Mouse (Mus musculus) thymus, adult 2 months (tissue): Measurements from ENCODE around the gene Spats2l.

Experiments used
- CTCF ChIP-seq: fragments of 200-500 bp; IDR thresholded peaks from 2 replicates; pipeline ENCODE4 v1.5.1; 2012; ENCODE audit warnings: mild to moderate bottlenecking, control low read depth, low read length, moderate library complexity, borderline replicate concordance; ENCODE audit not compliant: control insufficient read depth, poor library complexity, insufficient read depth; ENCODE audit errors: extremely low read depth
- POLR2A ChIP-seq: fragments of 200-500 bp; IDR thresholded peaks from 2 replicates; pipeline ENCODE4 v1.6.1; 2012; ENCODE audit warnings: mild to moderate bottlenecking, low read length, control low read depth, moderate library complexity; ENCODE audit not compliant: control insufficient read depth, poor library complexity, insufficient read depth; ENCODE audit errors: extremely low read depth

DNA sequence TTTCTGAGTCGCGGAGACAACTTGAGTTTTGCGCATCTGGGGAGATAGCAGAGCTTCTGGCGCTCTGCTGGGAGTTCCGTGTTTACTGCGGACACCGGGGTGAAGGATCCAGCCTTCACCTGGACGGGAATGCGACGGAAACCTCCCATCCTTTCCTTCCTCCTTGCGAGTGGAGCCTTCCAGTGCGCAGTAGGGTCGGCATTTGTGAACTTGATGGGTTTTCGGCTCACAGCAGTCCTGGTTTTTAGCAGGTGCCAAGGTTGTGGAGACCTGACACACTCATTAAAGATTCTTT lies 1.5 kb downstream of the Spats2l start:
- TF ChIP-seq CTCF, result no peak
- no peak for TF ChIP-seq POLR2A
